Mouse (Mus musculus): ENCODE measurements around the gene Mn1.

- no peak for TF ChIP-seq CTCF (IDR thresholded peaks at IDR 0.05; ENCODE audit: low read depth, low read length)
- TF ChIP-seq GATA2 (IDR thresholded peaks at IDR 0.05; ENCODE audit: borderline replicate concordance, low read depth, low read length), result no peak
- TF ChIP-seq TAL1 (conservative IDR thresholded peaks at IDR 0.05; ENCODE audit: low read depth, low read length), result no peak
- no peak for TF ChIP-seq POLR2AphosphoS5 (IDR thresholded peaks at IDR 0.05; ENCODE audit: insufficient replicate concordance, low read depth, low read length)
Observed at GRCm38 (mm10) chr5:111416048-111416447, 1.1 kb upstream of the Mn1 start.

Data from G1E (cell line).